Mouse (Mus musculus): ENCODE data around the gene Hyou1. TPM values are rescaled to one million over a fixed set of nuclear protein-coding genes. Genes with fewer than 3 reads are reported as not detected.

Gene Hyou1
- polyA plus RNA-seq, 1 experiment from 2014 or later: 45.2 TPM

Small RNA genes lying within 50 kb of the gene (microRNA-seq; reads per million reads assigned to microRNA genes)
- gene Gm44335 (not detected), gene Mir7085 (not detected)

Other genes starting within 250 kb of the Hyou1 start
- 26.3 and 39.7 TPM in 2 replicates for gene Mcam, start 245.0 kb upstream of the Hyou1 start, polyA plus RNA-seq (2014; fragmentation: Nextera tagmentation; extraction: Ambion mirVana)
- 14.8 and 27.9 TPM in 2 replicates for gene Cbl, start 145.4 kb upstream of the Hyou1 start, polyA plus RNA-seq (2014; fragmentation: Nextera tagmentation; extraction: Ambion mirVana)
- not detected in 2 replicates for gene Ccdc153, start 138.8 kb upstream of the Hyou1 start, polyA plus RNA-seq (2014; fragmentation: Nextera tagmentation; extraction: Ambion mirVana)
- gene Pdzd3, start 128.0 kb upstream of the Hyou1 start, polyA plus RNA-seq (2014; fragmentation: Nextera tagmentation; extraction: Ambion mirVana): 1.9 and 4.2 TPM in 2 replicates
- gene Nlrx1, start 110.9 kb upstream of the Hyou1 start, polyA plus RNA-seq (2014; fragmentation: Nextera tagmentation; extraction: Ambion mirVana): 3.2 and 5.6 TPM in 2 replicates
- 1.5 and 2.7 TPM in 2 replicates for gene Abcg4, start 90.9 kb upstream of the Hyou1 start, polyA plus RNA-seq (2014; fragmentation: Nextera tagmentation; extraction: Ambion mirVana)
- 15.9 and 24.5 TPM in 2 replicates for gene Hinfp, start 73.8 kb upstream of the Hyou1 start, polyA plus RNA-seq (2014; fragmentation: Nextera tagmentation; extraction: Ambion mirVana)
- 6.7 and 7.6 TPM in 2 replicates for gene C2cd2l, start 59.2 kb upstream of the Hyou1 start, polyA plus RNA-seq (2014; fragmentation: Nextera tagmentation; extraction: Ambion mirVana)
- 49.6 and 51.9 TPM in 2 replicates for gene Dpagt1, start 53.5 kb upstream of the Hyou1 start, polyA plus RNA-seq (2014; fragmentation: Nextera tagmentation; extraction: Ambion mirVana)
- gene H2afx, start 44.8 kb upstream of the Hyou1 start, polyA plus RNA-seq (2014; fragmentation: Nextera tagmentation; extraction: Ambion mirVana): 413 and 421 TPM in 2 replicates
- 123 and 136 TPM in 2 replicates for gene Hmbs, start 35.3 kb upstream of the Hyou1 start, polyA plus RNA-seq (2014; fragmentation: Nextera tagmentation; extraction: Ambion mirVana)
- gene Vps11, start 17.8 kb upstream of the Hyou1 start, polyA plus RNA-seq (2014; fragmentation: Nextera tagmentation; extraction: Ambion mirVana): 18.0 and 28.1 TPM in 2 replicates
- gene Slc37a4, start 17.4 kb downstream of the Hyou1 start, polyA plus RNA-seq (2014; fragmentation: Nextera tagmentation; extraction: Ambion mirVana): 29.9 and 37.8 TPM in 2 replicates
- gene Rps25, start 27.6 kb downstream of the Hyou1 start, polyA plus RNA-seq (2014; fragmentation: Nextera tagmentation; extraction: Ambion mirVana): 2,593 and 3,221 TPM in 2 replicates
- 143 and 162 TPM in 2 replicates for gene Trappc4, start 28.1 kb downstream of the Hyou1 start, polyA plus RNA-seq (2014; fragmentation: Nextera tagmentation; extraction: Ambion mirVana)
- 26.7 and 28.3 TPM in 2 replicates for gene Ccdc84, start 39.1 kb downstream of the Hyou1 start, polyA plus RNA-seq (2014; fragmentation: Nextera tagmentation; extraction: Ambion mirVana)
- not detected in 2 replicates for gene Foxr1, start 61.6 kb downstream of the Hyou1 start, polyA plus RNA-seq (2014; fragmentation: Nextera tagmentation; extraction: Ambion mirVana)
- gene Upk2, start 75.5 kb downstream of the Hyou1 start, polyA plus RNA-seq (2014; fragmentation: Nextera tagmentation; extraction: Ambion mirVana): 0.30 and 0.39 TPM in 2 replicates
- 14.5 and 14.6 TPM in 2 replicates for gene Bcl9l, start 103.3 kb downstream of the Hyou1 start, polyA plus RNA-seq (2014; fragmentation: Nextera tagmentation; extraction: Ambion mirVana)
- not detected in 2 replicates for gene Cxcr5, start 182.4 kb downstream of the Hyou1 start, polyA plus RNA-seq (2014; fragmentation: Nextera tagmentation; extraction: Ambion mirVana)
- gene Ddx6, start 225.4 kb downstream of the Hyou1 start, polyA plus RNA-seq (2014; fragmentation: Nextera tagmentation; extraction: Ambion mirVana): 28.2 and 29.1 TPM in 2 replicates

Data from kidney, embryonic 14.5 days (tissue).